ENCODE assay signal across 8 mouse cellular contexts in genomic region chr11:95356469-95357273, GRCm38 (mm10). TPM values are rescaled to one million over a fixed set of nuclear protein-coding genes. Genes with fewer than 3 reads are reported as not detected.
A peak's percentile ranks its signal among the peaks of the same experiment; 100 is the strongest.
DNase-seq lines count a peak whose midpoint lies in the region; ATAC-seq and TF ChIP-seq lines count a peak whose summit lies in the region.

No protein-coding gene starts in this region.

- H3K9me3 ChIP-seq in hindbrain, postnatal 0 days (ENCODE audit: low read length), result no peaks in the 10 kb centered on the region
- H3K9me3 ChIP-seq in hindbrain, embryonic 14.5 days (ENCODE audit: control insufficient read depth, low read length), result no peaks in the 10 kb centered on the region
- no peaks in the 10 kb centered on the region for H3K9me3 ChIP-seq in CH12.LX (replicated peaks; ENCODE audit: low read length)
- H3K9me3 ChIP-seq in embryonic facial prominence, embryonic 14.5 days (ENCODE audit: control insufficient read depth, low read length), result no peaks in the 10 kb centered on the region
- H3K9me3 ChIP-seq in heart, postnatal 0 days (replicated peaks; ENCODE audit: control insufficient read depth, low read length), result no peaks in the 10 kb centered on the region
- no peaks in the 10 kb centered on the region for H3K9me3 ChIP-seq in liver, embryonic 16.5 days (replicated peaks; ENCODE audit: control insufficient read depth, low read length)

- 65% methylated on average over 17 of the region's 17 CpGs for WGBS in hindbrain, postnatal 0 days
- 74% methylated on average over 17 of the region's 17 CpGs for WGBS in hindbrain, embryonic 14.5 days
- WGBS in embryonic facial prominence, embryonic 14.5 days, result 75% methylated on average over 17 of the region's 17 CpGs
- WGBS in heart, postnatal 0 days, result 44% methylated on average over 17 of the region's 17 CpGs
- WGBS in liver, embryonic 16.5 days (ENCODE audit: insufficient replicate concordance), result 17% methylated on average over 17 of the region's 17 CpGs
- WGBS in small intestine, adult 2 months, result 25% methylated on average over 17 of the region's 17 CpGs

- in situ Hi-C loops in CH12.LX (cut with MboI; ENCODE audit: low pct_ligation_motif_present, low pct_unique_long_range_greater_than_20kb, low sequenced_read_pairs), result no loop called here

- H3K79me2 ChIP-seq in CH12.LX (replicated peaks; ENCODE audit: control insufficient read depth, extremely low read depth, insufficient read depth, poor library complexity, severe bottlenecking), result no peaks in the 10 kb centered on the region

- TF ChIP-seq RAD21 in CH12.LX (IDR thresholded peaks at IDR 0.05; ENCODE audit: low read depth, low read length), result no peak

- no peak for TF ChIP-seq EP300 in CH12.LX (IDR thresholded peaks at IDR 0.05; ENCODE audit: low read length)
- TF ChIP-seq EP300 in heart, postnatal 0 days (IDR thresholded peaks at IDR 0.05; ENCODE audit: low read depth), result no peak

- dilution Hi-C loops in CH12.LX (cut with MboI; ENCODE audit: extremely low pct_ligation_motif_present, extremely low pct_unique_long_range_greater_than_20kb, low sequenced_read_pairs), result no loop called here

- no peak for ATAC-seq in hindbrain, postnatal 0 days
- ATAC-seq in hindbrain, embryonic 14.5 days (ENCODE audit: low FRiP score), result no peak
- ATAC-seq in embryonic facial prominence, embryonic 14.5 days (ENCODE audit: low read depth), result peak; percentile 70
- ATAC-seq in heart, postnatal 0 days (ENCODE audit: insufficient read depth, low read depth), result peak; percentile 66
- peak; percentile 95 for ATAC-seq in liver, embryonic 16.5 days (ENCODE audit: low read depth)

- H3K27ac ChIP-seq in hindbrain, postnatal 0 days, result no peak overlapping the region
- no peak overlapping the region for H3K27ac ChIP-seq in hindbrain, embryonic 14.5 days
- no peak overlapping the region for H3K27ac ChIP-seq in CH12.LX (ENCODE audit: insufficient read depth, low read depth)
- H3K27ac ChIP-seq in embryonic facial prominence, embryonic 14.5 days (replicated peaks; ENCODE audit: low read depth, low read length), result 0 out of 2 replicates have a peak overlapping the region, but pooled peaks have one; percentile 13
- peak overlapping the region; percentile 22; the same call in 1 of the 2 replicates for H3K27ac ChIP-seq in heart, postnatal 0 days (ENCODE audit: low read depth)
- H3K27ac ChIP-seq in liver, embryonic 16.5 days (ENCODE audit: low read length), result peak overlapping the region; percentile 97
- H3K27ac ChIP-seq in small intestine, adult 2 months (ENCODE audit: insufficient read depth, low read depth, low read length), result peak overlapping the region; percentile 73

- no peak overlapping the region for H3K4me2 ChIP-seq in hindbrain, postnatal 0 days (ENCODE audit: low read depth, low read length)
- no peak overlapping the region for H3K4me2 ChIP-seq in hindbrain, embryonic 14.5 days (replicated peaks)
- H3K4me2 ChIP-seq in CH12.LX (ENCODE audit: insufficient read depth, low read depth, poor library complexity, severe bottlenecking), result no peak overlapping the region
- H3K4me2 ChIP-seq in embryonic facial prominence, embryonic 14.5 days (ENCODE audit: low read depth, low read length), result no peak overlapping the region
- no peak overlapping the region; the same call in 1 of the 2 replicates for H3K4me2 ChIP-seq in heart, postnatal 0 days (ENCODE audit: low read depth, low read length)
- H3K4me2 ChIP-seq in liver, embryonic 16.5 days (ENCODE audit: low read depth, low read length), result peak overlapping the region; percentile 69

- no peak for TF ChIP-seq CTCF in hindbrain, postnatal 0 days (IDR thresholded peaks at IDR 0.05; ENCODE audit: low read depth)
- TF ChIP-seq CTCF in CH12.LX (conservative IDR thresholded peaks at IDR 0.05 in 1 of 2, IDR thresholded peaks at IDR 0.05 in 1 of 2; ENCODE audit: low read depth in 2 of 2, low read length in 2 of 2), result no peak
- TF ChIP-seq CTCF in heart, postnatal 0 days (IDR thresholded peaks at IDR 0.05; ENCODE audit: low read depth), result no peak
- no peak for TF ChIP-seq CTCF in small intestine, adult 2 months (IDR thresholded peaks at IDR 0.05; ENCODE audit: extremely low read depth, insufficient read length, insufficient replicate concordance, low read depth, low read length)

- H3K27me3 ChIP-seq in hindbrain, postnatal 0 days (ENCODE audit: insufficient read depth, low read length), result no peaks in the 10 kb centered on the region
- H3K27me3 ChIP-seq in hindbrain, embryonic 14.5 days (ENCODE audit: control insufficient read depth, insufficient read depth, low read length), result no peaks in the 10 kb centered on the region
- peaks cover 44% of the 10 kb centered on the region for H3K27me3 ChIP-seq in CH12.LX (replicated peaks)
- no peaks in the 10 kb centered on the region for H3K27me3 ChIP-seq in embryonic facial prominence, embryonic 14.5 days (replicated peaks; ENCODE audit: control insufficient read depth, insufficient read depth, low read length)
- H3K27me3 ChIP-seq in heart, postnatal 0 days (ENCODE audit: control insufficient read depth, insufficient read depth, low read length), result no peaks in the 10 kb centered on the region
- H3K27me3 ChIP-seq in liver, embryonic 16.5 days (ENCODE audit: control insufficient read depth, insufficient read depth, low read depth, low read length), result no peaks in the 10 kb centered on the region
- no peaks in the 10 kb centered on the region for H3K27me3 ChIP-seq in small intestine, adult 2 months (ENCODE audit: control insufficient read depth, insufficient read depth, low read length)

- H3K36me3 ChIP-seq in hindbrain, postnatal 0 days (ENCODE audit: insufficient read depth, low read length), result no peaks in the 10 kb centered on the region
- no peaks in the 10 kb centered on the region for H3K36me3 ChIP-seq in hindbrain, embryonic 14.5 days (replicated peaks; ENCODE audit: control insufficient read depth, insufficient read depth)
- H3K36me3 ChIP-seq in CH12.LX (replicated peaks in 1 of 2; ENCODE audit: control insufficient read depth in 1 of 2, insufficient read depth in 1 of 2, low read length in 1 of 2), result no peaks in the 10 kb centered on the region
- no peaks in the 10 kb centered on the region for H3K36me3 ChIP-seq in embryonic facial prominence, embryonic 14.5 days (ENCODE audit: control insufficient read depth, insufficient read depth, low read length)
- H3K36me3 ChIP-seq in heart, postnatal 0 days (replicated peaks; ENCODE audit: control insufficient read depth, insufficient read depth, low read length), result no peaks in the 10 kb centered on the region
- H3K36me3 ChIP-seq in liver, embryonic 16.5 days (ENCODE audit: control insufficient read depth, insufficient read depth), result peaks cover 65% of the 10 kb centered on the region
- no peaks in the 10 kb centered on the region for H3K36me3 ChIP-seq in small intestine, adult 2 months (ENCODE audit: control insufficient read depth, insufficient read depth, low read length)

- H3K4me3 ChIP-seq in hindbrain, postnatal 0 days (ENCODE audit: low read length), result no peak overlapping the region
- no peak overlapping the region for H3K4me3 ChIP-seq in hindbrain, embryonic 14.5 days (replicated peaks; ENCODE audit: low read length)
- H3K4me3 ChIP-seq in CH12.LX (replicated peaks in 1 of 3; ENCODE audit: low read depth in 2 of 3, low read length in 2 of 3, poor library complexity in 1 of 3), result no peak overlapping the region
- H3K4me3 ChIP-seq in embryonic facial prominence, embryonic 14.5 days (ENCODE audit: low read depth, low read length), result no peak overlapping the region
- no peak overlapping the region for H3K4me3 ChIP-seq in heart, postnatal 0 days (ENCODE audit: low read depth, low read length)
- H3K4me3 ChIP-seq in liver, embryonic 16.5 days (ENCODE audit: low read depth, low read length), result peak overlapping the region; percentile 36
- no peak overlapping the region for H3K4me3 ChIP-seq in small intestine, adult 2 months (ENCODE audit: low read depth, low read length)

- no peak overlapping the region for H3K9ac ChIP-seq in hindbrain, postnatal 0 days (replicated peaks; ENCODE audit: low read length)
- no peak overlapping the region for H3K9ac ChIP-seq in hindbrain, embryonic 14.5 days
- H3K9ac ChIP-seq in CH12.LX (ENCODE audit: insufficient read depth, low read depth), result no peak overlapping the region
- H3K9ac ChIP-seq in embryonic facial prominence, embryonic 14.5 days (ENCODE audit: low read depth, low read length), result no peak overlapping the region
- H3K9ac ChIP-seq in heart, postnatal 0 days (replicated peaks; ENCODE audit: low read depth, low read length), result no peak overlapping the region
- H3K9ac ChIP-seq in liver, embryonic 16.5 days (ENCODE audit: low read depth, low read length), result peak overlapping the region; percentile 68

- TF ChIP-seq POLR2A in CH12.LX (IDR thresholded peaks at IDR 0.05; ENCODE audit: low read depth, low read length), result no peak
- no peak for TF ChIP-seq POLR2A in small intestine, adult 2 months (IDR thresholded peaks at IDR 0.05; ENCODE audit: low read depth, low read length)

- DNase-seq in hindbrain, postnatal 0 days (ENCODE audit: low spot score), result peak; percentile 17
- no peak for DNase-seq in hindbrain, embryonic 14.5 days (ENCODE audit: low spot score)
- no peak for DNase-seq in CH12.LX (ENCODE audit: extremely low read depth)
- DNase-seq in embryonic facial prominence, embryonic 14.5 days (ENCODE audit: low spot score), result peak; percentile 56
- no peak for DNase-seq in heart, postnatal 0 days (ENCODE audit: low spot score)
- no peak for DNase-seq in embryo, embryonic 10.5 days (ENCODE audit: low spot score)

- H3K4me1 ChIP-seq in hindbrain, postnatal 0 days (ENCODE audit: insufficient read depth, low read length), result 0 out of 2 replicates have a peak, but pooled peaks cover 6% of the 10 kb centered on the region
- peaks cover 7% of the 10 kb centered on the region; the same call in 1 of the 2 replicates for H3K4me1 ChIP-seq in hindbrain, embryonic 14.5 days (replicated peaks; ENCODE audit: control insufficient read depth, insufficient read depth, low read length)
- H3K4me1 ChIP-seq in CH12.LX (ENCODE audit: control insufficient read depth in 1 of 2, insufficient read depth in 2 of 2), result peaks cover 3 to 13% of the 10 kb centered on the region in 2 experiments; a peak in 2 of 4 replicates
- peaks cover 4% of the 10 kb centered on the region; the same call in 1 of the 2 replicates for H3K4me1 ChIP-seq in embryonic facial prominence, embryonic 14.5 days (ENCODE audit: control insufficient read depth, insufficient read depth, low read length)
- peaks cover 19% of the 10 kb centered on the region for H3K4me1 ChIP-seq in heart, postnatal 0 days (ENCODE audit: control insufficient read depth, insufficient read depth)
- peaks cover 59% of the 10 kb centered on the region for H3K4me1 ChIP-seq in liver, embryonic 16.5 days (ENCODE audit: control insufficient read depth, low read depth, low read length)
- H3K4me1 ChIP-seq in small intestine, adult 2 months (ENCODE audit: control insufficient read depth, insufficient read depth, insufficient read length, low read length), result peaks cover 17% of the 10 kb centered on the region

RNA-seq across cellular contexts. Expression of gene Fam117a, which starts 19.9 kb away (rescaled TPM):
- 5.6 and 10.7 TPM in 2 replicates for total RNA-seq in hindbrain, postnatal 0 days (2014; rRNA removed)
- polyA plus RNA-seq in hindbrain, postnatal 0 days (2015; fragmentation: Nextera tagmentation; extraction: Ambion mirVana), result 1.9 and 2.8 TPM in 2 replicates
- polyA plus RNA-seq in hindbrain, embryonic 14.5 days (2014; fragmentation: Nextera tagmentation; extraction: Ambion mirVana), result 2.8 and 3.5 TPM in 2 replicates
- total RNA-seq in CH12.LX (2012; rRNA removed) (1.5 and 2.2 TPM in 2 replicates), CH12.LX (2014; rRNA removed) (0.54 and 0.62 TPM in 2 replicates)
- 0.91 and 0.98 TPM in 2 replicates for polyA plus RNA-seq in CH12.LX (2012; ENCODE audit: insufficient read length, low read depth)
- polyA plus RNA-seq in embryonic facial prominence, embryonic 14.5 days (2014; fragmentation: Nextera tagmentation; extraction: Ambion mirVana), result 15.2 and 15.5 TPM in 2 replicates
- 5.0 and 5.6 TPM in 2 replicates for total RNA-seq in heart, postnatal 0 days (2014; rRNA removed; ENCODE audit: low replicate concordance)
- polyA plus RNA-seq in heart, postnatal 0 days (2015; fragmentation: Nextera tagmentation; extraction: Ambion mirVana), result 3.6 and 3.9 TPM in 2 replicates
- 73.5 and 81.3 TPM in 2 replicates for polyA plus RNA-seq in liver, embryonic 16.5 days (2015; fragmentation: Nextera tagmentation; extraction: Ambion mirVana)
- polyA plus RNA-seq in small intestine, adult 2 months (2012; rRNA removed), result 9.6 and 15.6 TPM in 2 replicates

RNA-seq across cellular contexts. Expression of gene Slc35b1, which starts 27.8 kb away (rescaled TPM):
- 107 and 109 TPM in 2 replicates for total RNA-seq in hindbrain, postnatal 0 days (2014; rRNA removed)
- polyA plus RNA-seq in hindbrain, postnatal 0 days (2015; fragmentation: Nextera tagmentation; extraction: Ambion mirVana), result 158 and 159 TPM in 2 replicates
- polyA plus RNA-seq in hindbrain, embryonic 14.5 days (2014; fragmentation: Nextera tagmentation; extraction: Ambion mirVana), result 144 and 153 TPM in 2 replicates
- total RNA-seq in CH12.LX (2012; rRNA removed), result 47.0 and 74.9 TPM in 2 replicates
- 75.1 and 76.4 TPM in 2 replicates for total RNA-seq in CH12.LX (2014; rRNA removed)
- 119 and 125 TPM in 2 replicates for polyA plus RNA-seq in CH12.LX (2012; ENCODE audit: insufficient read length, low read depth)
- polyA plus RNA-seq in embryonic facial prominence, embryonic 14.5 days (2014; fragmentation: Nextera tagmentation; extraction: Ambion mirVana), result 105 and 108 TPM in 2 replicates
- 35.2 and 71.6 TPM in 2 replicates for total RNA-seq in heart, postnatal 0 days (2014; rRNA removed; ENCODE audit: low replicate concordance)
- polyA plus RNA-seq in heart, postnatal 0 days (2015; fragmentation: Nextera tagmentation; extraction: Ambion mirVana), result 70.3 TPM in 2 replicates
- polyA plus RNA-seq in liver, embryonic 16.5 days (2015; fragmentation: Nextera tagmentation; extraction: Ambion mirVana), result 37.7 and 40.5 TPM in 2 replicates
- 81.9 and 151 TPM in 2 replicates for polyA plus RNA-seq in small intestine, adult 2 months (2012; rRNA removed)

RNA-seq across cellular contexts. Expression of gene Kat7, which starts 46.6 kb away (rescaled TPM):
- total RNA-seq in hindbrain, postnatal 0 days (2014; rRNA removed), result 64.4 and 69.0 TPM in 2 replicates
- 59.0 and 66.6 TPM in 2 replicates for polyA plus RNA-seq in hindbrain, postnatal 0 days (2015; fragmentation: Nextera tagmentation; extraction: Ambion mirVana)
- 58.1 and 71.0 TPM in 2 replicates for polyA plus RNA-seq in hindbrain, embryonic 14.5 days (2014; fragmentation: Nextera tagmentation; extraction: Ambion mirVana)
- total RNA-seq in CH12.LX (2012; rRNA removed) (59.5 and 60.3 TPM in 2 replicates), CH12.LX (2014; rRNA removed) (65.1 and 66.7 TPM in 2 replicates)
- 82.0 and 90.2 TPM in 2 replicates for polyA plus RNA-seq in CH12.LX (2012; ENCODE audit: insufficient read length, low read depth)
- polyA plus RNA-seq in embryonic facial prominence, embryonic 14.5 days (2014; fragmentation: Nextera tagmentation; extraction: Ambion mirVana), result 57.9 and 66.5 TPM in 2 replicates
- 54.7 and 85.6 TPM in 2 replicates for total RNA-seq in heart, postnatal 0 days (2014; rRNA removed; ENCODE audit: low replicate concordance)
- 28.5 and 29.9 TPM in 2 replicates for polyA plus RNA-seq in heart, postnatal 0 days (2015; fragmentation: Nextera tagmentation; extraction: Ambion mirVana)
- polyA plus RNA-seq in liver, embryonic 16.5 days (2015; fragmentation: Nextera tagmentation; extraction: Ambion mirVana), result 29.4 and 31.2 TPM in 2 replicates
- polyA plus RNA-seq in small intestine, adult 2 months (2012; rRNA removed), result 9.6 and 19.4 TPM in 2 replicates

RNA-seq across cellular contexts. Expression of gene Spop, which starts 57.2 kb away (rescaled TPM):
- 49.8 and 51.1 TPM in 2 replicates for total RNA-seq in hindbrain, postnatal 0 days (2014; rRNA removed)
- 210 and 212 TPM in 2 replicates for polyA plus RNA-seq in hindbrain, postnatal 0 days (2015; fragmentation: Nextera tagmentation; extraction: Ambion mirVana)
- 160 and 167 TPM in 2 replicates for polyA plus RNA-seq in hindbrain, embryonic 14.5 days (2014; fragmentation: Nextera tagmentation; extraction: Ambion mirVana)
- 42.7 and 45.7 TPM in 2 replicates for total RNA-seq in CH12.LX (2012; rRNA removed)
- 51.9 and 60.6 TPM in 2 replicates for total RNA-seq in CH12.LX (2014; rRNA removed)
- 91.8 and 103 TPM in 2 replicates for polyA plus RNA-seq in CH12.LX (2012; ENCODE audit: insufficient read length, low read depth)
- polyA plus RNA-seq in embryonic facial prominence, embryonic 14.5 days (2014; fragmentation: Nextera tagmentation; extraction: Ambion mirVana), result 98.3 and 106 TPM in 2 replicates
- 34.5 and 38.0 TPM in 2 replicates for total RNA-seq in heart, postnatal 0 days (2014; rRNA removed; ENCODE audit: low replicate concordance)
- polyA plus RNA-seq in heart, postnatal 0 days (2015; fragmentation: Nextera tagmentation; extraction: Ambion mirVana), result 129 and 142 TPM in 2 replicates
- polyA plus RNA-seq in liver, embryonic 16.5 days (2015; fragmentation: Nextera tagmentation; extraction: Ambion mirVana), result 72.5 and 76.0 TPM in 2 replicates
- polyA plus RNA-seq in small intestine, adult 2 months (2012; rRNA removed), result 23.1 and 65.9 TPM in 2 replicates

Comparison
In these comparisons a context has a peak if more than half of its experiments do, and no peak if none do; other contexts are left out.
1. DNase-seq: peak in hindbrain, postnatal 0 days (single experiment) and embryonic facial prominence, embryonic 14.5 days (single experiment); none in hindbrain, embryonic 14.5 days (single experiment), CH12.LX (single experiment), heart, postnatal 0 days (single experiment) and embryo, embryonic 10.5 days (single experiment).
2. ATAC-seq: peak in embryonic facial prominence, embryonic 14.5 days (single experiment), heart, postnatal 0 days (single experiment) and liver, embryonic 16.5 days (single experiment); none in hindbrain, postnatal 0 days (single experiment) and hindbrain, embryonic 14.5 days (single experiment).
3. H3K27ac ChIP-seq: peak in embryonic facial prominence, embryonic 14.5 days (single experiment), heart, postnatal 0 days (single experiment), liver, embryonic 16.5 days (single experiment) and small intestine, adult 2 months (single experiment); none in hindbrain, postnatal 0 days (single experiment), hindbrain, embryonic 14.5 days (single experiment) and CH12.LX (single experiment).